Mouse (Mus musculus) effector memory CD4-positive, alpha-beta T cell, adult 5 months (primary cell): ENCODE data around the gene Frmpd1. TPM values are rescaled to one million over a fixed set of nuclear protein-coding genes. Genes with fewer than 3 reads are reported as not detected.

Source experiments
- polyA plus RNA-seq: library from polyadenylated mRNA; unstranded; fragments of 100-300 nt; shearing (Covaris generic); gene quantifications from one replicate; pipeline ENCODE4 v1.2.1, GENCODE M21; 2017

Gene Frmpd1
- not detected for polyA plus RNA-seq

DNA sequence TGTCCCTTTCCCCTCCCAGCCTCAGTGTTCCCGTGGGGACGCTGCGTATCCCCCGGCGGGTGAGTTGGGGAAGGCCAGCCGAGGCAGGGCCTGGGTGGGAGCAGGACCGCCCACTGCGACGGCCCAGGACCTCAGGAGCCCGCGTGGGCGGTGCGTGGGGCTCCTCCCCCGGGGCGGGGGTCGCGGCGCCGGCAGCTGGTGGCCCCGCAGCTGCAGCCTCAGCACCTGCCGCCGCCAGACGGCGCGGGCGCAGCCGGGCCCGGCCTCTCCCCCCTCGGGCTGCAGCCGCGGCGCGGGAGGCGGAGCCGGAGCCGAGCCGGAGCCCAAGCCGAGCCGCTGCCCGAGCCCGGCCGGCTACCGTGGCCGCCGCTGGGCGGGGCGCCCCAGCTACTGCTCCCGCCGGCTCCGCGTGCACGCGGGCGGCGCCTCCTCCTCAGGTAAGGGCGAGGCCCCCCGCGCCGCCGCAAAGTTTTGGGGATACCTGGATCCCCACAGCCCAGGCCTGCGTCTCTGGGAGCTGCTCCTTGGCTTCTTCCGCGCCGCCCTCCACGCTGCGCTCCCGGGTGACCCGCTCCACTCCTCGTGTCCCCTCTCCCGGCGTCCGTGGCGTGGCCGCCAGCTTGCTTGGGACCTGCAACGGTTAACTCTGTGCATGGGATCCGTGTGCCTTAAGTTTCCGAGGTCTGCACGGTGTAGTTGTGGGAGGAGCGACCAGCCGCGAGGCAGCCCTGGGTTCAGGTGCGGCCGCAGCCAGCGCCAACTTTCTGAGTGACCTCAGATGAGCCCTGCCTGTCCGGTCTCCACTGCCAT lies at the start of gene Frmpd1:
Gene Frmpd1 (plus strand): TSS at position 355 of the 810 bp plus-strand sequence.

DNA sequence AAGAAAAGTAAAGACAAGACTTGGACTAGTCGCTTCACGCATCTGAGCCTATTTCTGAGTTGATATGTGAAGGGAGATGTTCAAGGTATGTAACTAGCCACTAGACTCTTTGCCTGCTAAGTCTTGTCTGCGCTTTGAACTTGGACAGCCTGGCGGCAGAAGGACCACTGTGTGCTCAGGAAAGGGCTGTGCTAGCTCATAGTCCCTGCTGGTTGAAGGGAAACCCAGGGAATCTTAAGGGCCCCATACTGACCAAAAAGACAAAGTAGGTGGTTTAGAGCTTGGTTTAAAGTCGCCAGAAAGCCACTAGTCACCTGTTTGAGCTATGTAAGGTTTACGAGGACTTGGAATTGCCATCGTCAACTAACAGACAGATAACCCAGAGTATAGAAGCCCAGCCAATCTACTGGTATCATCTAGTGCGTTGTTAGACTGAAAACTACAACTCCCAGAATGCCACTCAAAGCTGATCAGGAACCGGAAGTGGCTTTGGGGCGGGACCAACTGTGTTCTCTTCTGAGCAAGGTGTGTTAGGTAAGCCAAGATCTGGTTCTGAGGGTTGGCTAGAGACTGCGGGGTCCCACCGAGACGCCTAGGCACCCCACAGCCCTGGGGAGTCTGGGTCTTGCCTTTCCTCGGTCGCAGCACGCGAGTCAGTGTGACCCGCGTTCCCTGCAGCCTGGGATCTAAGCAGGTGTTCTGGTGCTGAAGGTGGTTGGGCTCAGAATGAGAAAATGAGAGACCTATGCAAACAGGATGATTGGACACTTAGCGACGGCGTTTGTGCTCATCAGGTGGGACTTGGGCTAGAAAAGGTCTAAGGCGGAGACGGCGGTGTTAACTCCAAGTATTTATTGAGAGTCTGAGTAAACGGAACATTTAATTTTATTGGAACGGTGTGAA lies 112.2 kb downstream of the Frmpd1 start, which contains the start of gene Trmt10b:
Gene Trmt10b (plus strand): TSS at position 466 of the 903 bp plus-strand sequence.

Other genes starting within 250 kb of the Frmpd1 start
- gene Grhpr, start 203.5 kb upstream of the Frmpd1 start, polyA plus RNA-seq: 16.6 TPM
- gene Zbtb5, start 172.5 kb upstream of the Frmpd1 start, polyA plus RNA-seq: 7.3 TPM
- 30.0 TPM for gene Polr1e, start 166.3 kb upstream of the Frmpd1 start, polyA plus RNA-seq
- gene Fbxo10, start 100.3 kb upstream of the Frmpd1 start, polyA plus RNA-seq: 3.2 TPM
- gene Tomm5, start 76.8 kb upstream of the Frmpd1 start, polyA plus RNA-seq: 60.7 TPM
- 9.5 TPM for gene Trmt10b, start 112.3 kb downstream of the Frmpd1 start, polyA plus RNA-seq
- gene Dcaf10, start 157.2 kb downstream of the Frmpd1 start, polyA plus RNA-seq: 20.4 TPM
- 83.3 TPM for gene Exosc3, start 157.9 kb downstream of the Frmpd1 start, polyA plus RNA-seq
- 36.2 TPM for gene Slc25a51, start 223.9 kb downstream of the Frmpd1 start, polyA plus RNA-seq